Mouse (Mus musculus) kidney, embryonic 14.5 days (tissue): ENCODE data around the gene Cercam. TPM values are rescaled to one million over a fixed set of nuclear protein-coding genes. Genes with fewer than 3 reads are reported as not detected.
"Not testable (repeated sequence)": the region's sequence is repeated elsewhere in the genome, so short reads cannot be mapped to it uniquely, and the experiment has no call there.

Source experiments
- ATAC-seq: fragments of 200-750 bp; cut with Nextera tagmentation; 2 replicates; pipeline ENCODE4 v1.8.0; 2017; ENCODE audit warnings: moderate number of reproducible peaks, mild to moderate bottlenecking, moderate TSS enrichment, moderate library complexity; ENCODE audit not compliant: low FRiP score, low TSS enrichment
- H3K27ac ChIP-seq: fragments of 300-500 bp; sonication (generic); 2 replicates; pipeline ENCODE4 v1.5.1; 2014; ENCODE audit warnings: low read depth, mild to moderate bottlenecking, low read length, moderate library complexity, mixed read lengths
- H3K27me3 ChIP-seq: fragments of 300-500 bp; sonication (generic); 2 replicates; pipeline ENCODE4 v1.6.1; 2014; ENCODE audit warnings: mild to moderate bottlenecking, low read length; ENCODE audit not compliant: control insufficient read depth, insufficient read depth
- H3K36me3 ChIP-seq: fragments of 300-500 bp; sonication (generic); 2 replicates; pipeline ENCODE4 v1.6.1; 2014; ENCODE audit warnings: low read length, mixed read lengths; ENCODE audit not compliant: control insufficient read depth, insufficient read depth
- H3K4me1 ChIP-seq: fragments of 300-500 bp; sonication (generic); 2 replicates; pipeline ENCODE4 v1.6.1; 2014; ENCODE audit warnings: low read length, mixed read lengths; ENCODE audit not compliant: control insufficient read depth, insufficient read depth
- H3K4me2 ChIP-seq: fragments of 300-500 bp; sonication (generic); replicated peaks from 2 replicates; pipeline ENCODE4 v1.6.1; 2014; ENCODE audit warnings: low read depth, mild to moderate bottlenecking, low read length
- H3K4me3 ChIP-seq: fragments of 300-500 bp; sonication (generic); 2 replicates; pipeline ENCODE4 v1.5.1; 2014; ENCODE audit warnings: mild to moderate bottlenecking, low read length
- H3K9ac ChIP-seq: fragments of 300-500 bp; sonication (generic); 2 replicates; pipeline ENCODE4 v1.6.1; 2014; ENCODE audit warnings: low read depth, mild to moderate bottlenecking, low read length, moderate library complexity
- H3K9me3 ChIP-seq: fragments of 300-500 bp; sonication (generic); 2 replicates; pipeline ENCODE4 v1.6.1; 2016; ENCODE audit warnings: low read length; ENCODE audit not compliant: control insufficient read depth
- WGBS: fragments of 180-500 bp; shearing (Covaris S2); extraction: QIAGEN DNeasy Blood & Tissue Kit; methylation state at CpG from one replicate; pipeline ENCODE4 v1.1.7; 2014; 5-methylcytosine and 5-hydroxymethylcytosine counted together
- microRNA-seq: library from miRNA; unstranded; fragments of <30 nt; microRNA quantifications from one replicate; pipeline ENCODE4, GENCODE M21; 2016
- polyA plus RNA-seq: library from polyadenylated mRNA; unstranded; fragments of >200 nt; fragmentation: Nextera tagmentation; extraction: Ambion mirVana; gene quantifications from 2 replicates; pipeline ENCODE4 v1.2.1, GENCODE M21; 2014

The Cercam gene
- polyA plus RNA-seq, 1 experiment from 2014 or later, result 15.6 TPM

DNA sequence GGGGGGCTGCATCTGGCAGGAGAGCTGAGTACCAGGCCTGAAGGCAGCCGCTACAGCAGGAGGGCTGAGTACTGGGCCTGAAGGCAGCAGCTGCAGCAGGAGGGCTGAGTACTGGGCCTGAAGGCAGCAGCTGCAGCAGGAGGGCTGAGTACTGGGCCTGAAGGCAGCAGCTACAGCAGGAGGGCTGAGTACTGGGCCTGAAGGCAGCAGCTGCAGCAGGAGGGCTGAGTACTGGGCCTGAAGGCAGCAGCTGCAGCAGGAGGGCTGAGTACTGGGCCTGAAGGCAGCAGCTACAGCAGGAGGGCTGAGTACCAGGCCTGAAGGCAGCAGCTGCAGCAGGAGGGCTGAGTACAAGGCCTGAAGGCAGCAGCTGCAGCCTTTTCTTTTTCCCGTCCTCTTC is 39.2 kb downstream of the Cercam start:
- not testable (repeated sequence) for H3K9me3 ChIP-seq, H3K9ac ChIP-seq, H3K4me1 ChIP-seq, H3K4me3 ChIP-seq, H3K27ac ChIP-seq, H3K27me3 ChIP-seq, H3K4me2 ChIP-seq, ATAC-seq
- peaks cover 82% of the 10 kb centered on the region for H3K36me3 ChIP-seq
- WGBS, result 82% methylated on average over 2 of the region's 2 CpGs

DNA sequence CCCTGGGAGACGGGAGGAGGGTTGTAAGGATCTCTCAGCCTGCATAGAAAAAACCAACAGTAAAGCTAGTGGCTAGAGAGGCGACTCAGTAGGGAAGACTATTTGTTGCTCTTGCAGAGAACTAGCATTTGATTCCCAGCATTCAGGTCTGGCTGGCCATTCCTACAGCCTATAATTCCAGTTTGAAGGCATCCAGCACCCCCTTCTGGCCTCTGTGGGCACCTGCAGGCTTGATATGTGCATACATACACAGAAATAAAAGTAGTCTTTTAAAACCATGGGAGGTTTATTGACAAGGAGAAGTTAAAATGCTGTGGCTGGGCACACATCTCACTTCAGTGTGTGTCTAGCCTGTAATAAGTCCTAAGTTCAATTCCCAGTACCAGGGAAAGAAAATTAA is 41.1 kb downstream of the Cercam start:
- Histone ChIP-seq H3K4me1 (no peaks in the 10 kb centered on the region), H3K36me3 (peaks cover 82% of the 10 kb centered on the region), H3K27ac (no peak overlapping the region), H3K9me3 (no peaks in the 10 kb centered on the region), H3K27me3 (no peaks in the 10 kb centered on the region), H3K4me3 (no peak overlapping the region), H3K9ac (no peak overlapping the region), H3K4me2 (no peak overlapping the region)
- no peak for ATAC-seq
- 85% methylated on average over 2 of the region's 2 CpGs for WGBS

DNA sequence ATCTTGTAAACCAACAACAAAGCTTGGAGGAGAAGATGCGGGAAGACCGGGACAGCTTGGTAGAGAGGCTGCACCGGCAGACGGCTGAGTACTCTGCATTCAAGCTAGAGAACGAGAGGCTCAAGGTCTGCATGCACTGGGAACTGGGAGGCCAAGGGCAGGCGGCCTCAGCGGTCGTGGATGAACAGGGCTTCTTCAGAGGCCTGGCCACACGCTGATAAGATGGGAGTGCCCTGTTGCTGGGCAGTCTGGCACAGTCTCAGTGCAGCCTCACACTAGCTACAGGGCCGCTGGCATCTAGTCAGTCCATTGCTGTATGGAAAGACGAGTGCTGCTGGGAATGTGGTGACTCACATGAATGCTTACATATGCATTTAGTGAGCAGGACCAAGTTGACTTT is 48.7 kb downstream of the Cercam start:
- Histone ChIP-seq H3K9me3 (no peaks in the 10 kb centered on the region), H3K4me3 (no peak overlapping the region), H3K9ac (no peak overlapping the region), H3K4me2 (no peak overlapping the region), H3K4me1 (no peaks in the 10 kb centered on the region), H3K27me3 (no peaks in the 10 kb centered on the region), H3K36me3 (peaks cover 84% of the 10 kb centered on the region), H3K27ac (no peak overlapping the region)
- ATAC-seq, result no peak
- 92% methylated on average over 11 of the region's 11 CpGs for WGBS

DNA sequence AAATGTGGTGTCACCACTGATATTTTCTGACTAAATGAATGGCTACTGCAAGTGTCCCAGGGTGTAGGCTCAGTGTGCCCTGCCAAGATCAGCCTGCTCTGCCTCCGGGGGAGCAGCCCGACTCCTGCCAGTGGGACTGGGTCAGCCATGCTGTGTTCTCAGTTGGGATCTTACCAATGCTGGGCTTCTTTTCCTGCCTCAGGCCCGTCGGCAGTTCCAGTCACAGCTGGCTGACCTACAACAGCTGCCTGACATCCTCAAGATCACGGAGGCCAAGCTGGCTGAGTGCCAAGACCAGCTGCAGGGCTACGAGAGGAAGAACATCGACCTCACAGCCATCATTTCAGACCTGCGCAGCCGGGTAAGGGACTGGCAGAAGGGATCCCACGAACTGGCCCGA is 53.0 kb downstream of the Cercam start:
- no peaks in the 10 kb centered on the region for H3K9me3 ChIP-seq
- no peak for ATAC-seq
- WGBS, result 35% methylated on average over 11 of the region's 11 CpGs

DNA sequence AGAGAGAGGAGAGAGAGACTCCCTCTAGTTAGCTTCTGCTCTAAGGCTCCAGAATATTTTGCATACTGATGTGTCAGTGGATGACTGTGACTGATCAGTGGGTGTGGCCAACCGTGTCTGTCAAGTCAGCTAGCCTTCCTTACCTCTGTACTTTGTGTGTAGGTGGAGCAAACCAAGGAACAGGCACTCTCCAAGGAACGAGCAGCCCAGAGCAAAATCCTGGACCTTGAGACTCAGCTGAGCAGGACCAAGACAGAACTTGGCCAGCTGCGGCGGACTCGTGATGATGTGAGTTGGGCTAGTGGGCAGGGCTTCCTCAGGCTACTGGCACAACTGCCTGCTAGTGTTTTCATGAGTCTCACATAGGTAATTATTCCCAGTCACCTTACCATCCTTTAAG is 57.6 kb downstream of the Cercam start:
- peaks cover 94% of the 10 kb centered on the region for H3K36me3 ChIP-seq
- H3K4me3 ChIP-seq, result no peak overlapping the region
- 89% methylated on average over 5 of the region's 5 CpGs for WGBS
- no peaks in the 10 kb centered on the region for H3K9me3 ChIP-seq
- no peak overlapping the region for H3K4me2 ChIP-seq
- no peak for ATAC-seq
- H3K27me3 ChIP-seq, result no peaks in the 10 kb centered on the region
- no peak overlapping the region for H3K27ac ChIP-seq
- no peaks in the 10 kb centered on the region for H3K4me1 ChIP-seq
- no peak overlapping the region for H3K9ac ChIP-seq

More for the DNA sequence above, 53.0 kb downstream of the Cercam start:
- H3K27me3 ChIP-seq, result no peaks in the 10 kb centered on the region
- no peak overlapping the region for H3K9ac ChIP-seq
- H3K4me2 ChIP-seq, result no peak overlapping the region
- peaks cover 87% of the 10 kb centered on the region for H3K36me3 ChIP-seq
- no peak overlapping the region for H3K4me3 ChIP-seq
- H3K27ac ChIP-seq, result no peak overlapping the region
- no peaks in the 10 kb centered on the region for H3K4me1 ChIP-seq

DNA sequence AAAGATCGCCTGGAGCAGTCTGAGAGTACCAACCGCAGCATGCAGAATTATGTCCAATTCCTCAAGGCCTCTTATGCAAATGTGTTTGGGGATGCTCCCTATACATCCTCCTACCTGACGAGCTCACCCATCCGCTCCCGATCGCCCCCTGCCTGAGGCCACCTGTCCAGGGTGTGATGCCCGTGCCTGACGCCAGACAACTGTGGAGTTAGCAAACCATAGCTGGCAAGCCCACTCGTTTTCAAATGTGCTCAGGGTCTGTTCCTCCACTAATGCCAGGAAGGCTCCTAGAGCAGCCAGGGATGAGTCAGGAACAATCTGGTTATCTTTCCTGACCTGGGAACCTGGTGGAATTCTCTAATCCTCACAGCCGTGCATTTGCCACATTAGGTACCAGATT is 61.5 kb downstream of the Cercam start:
- peaks cover 56% of the 10 kb centered on the region for H3K36me3 ChIP-seq
- no peak overlapping the region for H3K4me2 ChIP-seq
- no peak for ATAC-seq
- WGBS, result 90% methylated on average over 10 of the region's 10 CpGs
- H3K27me3 ChIP-seq, result no peaks in the 10 kb centered on the region
- no peak overlapping the region for H3K4me3 ChIP-seq
- no peak overlapping the region for H3K27ac ChIP-seq
- no peak overlapping the region for H3K9ac ChIP-seq
- H3K9me3 ChIP-seq, result no peaks in the 10 kb centered on the region
- H3K4me1 ChIP-seq, result no peaks in the 10 kb centered on the region

DNA sequence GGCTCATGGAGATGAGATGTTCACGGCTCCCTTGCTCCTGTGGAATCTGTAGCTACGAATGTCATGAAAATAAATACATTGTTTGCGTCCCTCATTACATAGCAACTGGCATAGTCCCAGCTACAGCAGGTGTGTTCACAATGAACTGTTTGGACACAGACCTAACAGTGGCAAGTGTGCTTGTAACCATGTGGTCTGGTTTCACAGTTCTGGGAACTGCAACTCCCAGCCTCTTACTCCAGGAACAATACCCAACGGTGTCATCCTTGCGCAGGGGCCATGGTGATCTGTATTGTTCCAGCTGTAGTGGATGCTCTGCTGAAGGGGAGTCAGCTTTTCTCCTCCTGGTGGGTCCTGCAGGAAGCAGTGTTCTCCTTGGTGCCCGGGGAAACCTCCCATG is 62.2 kb downstream of the Cercam start:
- Histone ChIP-seq H3K36me3 (peaks cover 49% of the 10 kb centered on the region), H3K27me3 (no peaks in the 10 kb centered on the region), H3K4me2 (no peak overlapping the region), H3K4me3 (no peak overlapping the region), H3K9ac (no peak overlapping the region), H3K27ac (no peak overlapping the region), H3K4me1 (peaks cover 6% of the 10 kb centered on the region), H3K9me3 (no peaks in the 10 kb centered on the region)
- 89% methylated on average over 6 of the region's 6 CpGs for WGBS
- no peak for ATAC-seq

Small RNA genes lying within 50 kb of the gene (microRNA-seq; reads per million reads assigned to microRNA genes)
- not detected for gene Mir219a-2
- not detected for gene Mir219b

Other genes starting within 250 kb of the Cercam start
- gene Rapgef1, start 249.4 kb upstream of the Cercam start, polyA plus RNA-seq, result 11.2 and 16.6 TPM in 2 replicates
- 0.84 and 1.5 TPM in 2 replicates for gene Gm13420, start 117.5 kb upstream of the Cercam start, polyA plus RNA-seq
- 0.41 and 1.0 TPM in 2 replicates for gene Gm13547, start 109.9 kb upstream of the Cercam start, polyA plus RNA-seq
- gene Coq4, start 81.7 kb upstream of the Cercam start, polyA plus RNA-seq, result 44.8 and 47.0 TPM in 2 replicates
- 36.5 and 41.3 TPM in 2 replicates for gene Trub2, start 80.7 kb upstream of the Cercam start, polyA plus RNA-seq
- 9.1 and 11.4 TPM in 2 replicates for gene Slc27a4, start 66.5 kb upstream of the Cercam start, polyA plus RNA-seq
- 27.3 and 29.2 TPM in 2 replicates for gene Urm1, start 49.1 kb upstream of the Cercam start, polyA plus RNA-seq
- gene Odf2, start 20.1 kb downstream of the Cercam start, polyA plus RNA-seq, result 43.8 and 79.9 TPM in 2 replicates
- 43.8 and 57.9 TPM in 2 replicates for gene Gle1, start 66.3 kb downstream of the Cercam start, polyA plus RNA-seq
- gene Sptan1, start 96.4 kb downstream of the Cercam start, polyA plus RNA-seq, result 121 and 136 TPM in 2 replicates
- gene Wdr34, start 179.7 kb downstream of the Cercam start, polyA plus RNA-seq, result 41.2 and 42.6 TPM in 2 replicates
- 647 and 702 TPM in 2 replicates for gene Set, start 188.2 kb downstream of the Cercam start, polyA plus RNA-seq
- gene Pkn3, start 208.5 kb downstream of the Cercam start, polyA plus RNA-seq, result 7.8 and 9.1 TPM in 2 replicates
- 36.3 and 40.9 TPM in 2 replicates for gene Zdhhc12, start 224.5 kb downstream of the Cercam start, polyA plus RNA-seq